Mouse (Mus musculus): ENCODE measurements around the gene Dedd2.

Dedd2 gene

GRCm38 (mm10) chr7:25246079-25246758, 25.8 kb upstream of the Dedd2 start:
- DNase-seq (ENCODE audit: low read depth, low spot score), result no peak

- no peak for DNase-seq (ENCODE audit: low read depth, low spot score)
Measured at GRCm38 (mm10) chr7:25244562-25245369, 24.4 kb upstream of the Dedd2 start.

- DNase-seq (ENCODE audit: low read depth, low spot score), result no peak
Measured at GRCm38 (mm10) chr7:25243361-25243760, 22.9 kb upstream of the Dedd2 start.

GRCm38 (mm10) chr7:25241062-25241461, 20.6 kb upstream of the Dedd2 start:
- DNase-seq (ENCODE audit: low read depth, low spot score), result peak; percentile 54

- no peak for DNase-seq (ENCODE audit: low read depth, low spot score)
Measured at GRCm38 (mm10) chr7:25240631-25241030, 20.2 kb upstream of the Dedd2 start.

- peak; percentile 79 for DNase-seq (ENCODE audit: low read depth, low spot score)
Measured at GRCm38 (mm10) chr7:25238829-25239623, 18.6 kb upstream of the Dedd2 start.

- DNase-seq (ENCODE audit: low read depth, low spot score), result peak; percentile 92
Measured at GRCm38 (mm10) chr7:25238015-25238706, 17.7 kb upstream of the Dedd2 start.

- DNase-seq (ENCODE audit: low read depth, low spot score), result peak; percentile 98
Measured at GRCm38 (mm10) chr7:25237249-25238014, 17.0 kb upstream of the Dedd2 start, which contains the start of gene Gsk3a. Gene Gsk3a, minus strand, starts transcription at chr7:25237851.

GRCm38 (mm10) chr7:25235526-25235925, 15.1 kb upstream of the Dedd2 start:
- no peak for DNase-seq (ENCODE audit: low read depth, low spot score)

GRCm38 (mm10) chr7:25233061-25233460, 12.6 kb upstream of the Dedd2 start:
- no peak for DNase-seq (ENCODE audit: low read depth, low spot score)

GRCm38 (mm10) chr7:25232101-25232648, 11.8 kb upstream of the Dedd2 start:
- DNase-seq (ENCODE audit: low read depth, low spot score), result no peak

GRCm38 (mm10) chr7:25230690-25231285, 10.4 kb upstream of the Dedd2 start:
- DNase-seq (ENCODE audit: low read depth, low spot score), result no peak

GRCm38 (mm10) chr7:25227523-25228300, 7.3 kb upstream of the Dedd2 start:
- DNase-seq (ENCODE audit: low read depth, low spot score), result no peak

- DNase-seq (ENCODE audit: low read depth, low spot score), result no peak
Measured at GRCm38 (mm10) chr7:25222275-25222967, 2.0 kb upstream of the Dedd2 start.

GRCm38 (mm10) chr7:25221102-25221883, 878 bp upstream of the Dedd2 start, which contains the start of gene Zfp526:
Gene Zfp526, plus strand, starts transcription at chr7:25221425.
- peak; percentile 98 for DNase-seq (ENCODE audit: low read depth, low spot score)

- peak; percentile 94 for DNase-seq (ENCODE audit: low read depth, low spot score)
Measured at GRCm38 (mm10) chr7:25219756-25220456, 509 bp downstream of the Dedd2 start.

- DNase-seq (ENCODE audit: low read depth, low spot score), result no peak
Measured at GRCm38 (mm10) chr7:25219416-25219750, 1.0 kb downstream of the Dedd2 start.

Measured in retina, postnatal 7 days (tissue).